ENCODE assay signal across 8 mouse cellular contexts in the genomic region with DNA sequence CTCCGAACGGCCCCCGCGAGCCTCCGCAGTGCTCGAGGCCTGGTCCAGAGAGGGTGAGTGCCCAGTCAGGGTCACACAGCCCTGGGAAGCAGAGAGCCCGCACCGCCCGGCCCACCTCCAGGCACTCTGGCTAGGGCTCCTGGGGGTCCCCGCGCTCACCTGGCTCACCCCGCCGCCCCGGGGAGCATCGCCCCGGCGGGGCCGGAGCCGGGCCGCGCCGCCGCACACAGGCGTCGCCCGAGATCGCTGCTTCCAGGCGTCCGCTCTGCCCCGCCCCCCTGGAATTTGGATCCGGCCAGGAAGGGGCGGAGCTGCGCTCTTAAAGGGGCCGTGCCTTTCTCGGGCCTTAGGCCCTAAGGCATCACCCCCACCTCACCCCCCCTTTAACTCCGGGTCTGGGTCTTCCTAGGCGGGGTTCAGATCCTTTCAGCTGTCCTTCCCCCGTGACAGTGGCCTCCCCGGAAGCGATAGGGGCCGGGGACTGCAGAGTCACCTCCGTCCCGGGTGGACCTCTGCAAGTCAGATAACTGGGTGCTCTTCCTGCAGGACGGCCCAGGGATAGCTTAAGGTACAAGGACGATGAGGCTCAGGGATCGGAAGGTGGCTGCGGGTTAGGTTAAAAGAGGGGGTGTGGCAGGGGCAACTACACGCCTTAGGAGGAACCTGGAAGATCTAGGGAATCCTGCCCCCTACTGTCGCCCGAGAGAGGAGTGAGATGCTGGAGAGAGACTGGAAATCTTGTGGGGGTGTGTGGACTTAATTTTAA. TPM values are rescaled to one million over a fixed set of nuclear protein-coding genes. Genes with fewer than 3 reads are reported as not detected.
A peak's percentile ranks its signal among the peaks of the same experiment; 100 is the strongest.
DNase-seq lines count a peak whose midpoint lies in the region; ATAC-seq lines count a peak whose summit lies in the region.

Gene Gas2l1 (minus strand): TSS at position 272 of the 766 bp plus-strand sequence.

- peaks cover 43% of the 10 kb centered on the region for H3K4me1 ChIP-seq in hindbrain, embryonic 12.5 days

- peaks cover 23% of the 10 kb centered on the region for H3K36me3 ChIP-seq in hindbrain, embryonic 12.5 days
- H3K36me3 ChIP-seq in macrophage (ENCODE audit: inconsistent target) = peaks cover 18% of the 10 kb centered on the region; the same call in 1 of the 2 replicates

- WGBS in hindbrain, embryonic 12.5 days = 1% methylated on average over 48 of the region's 50 CpGs
- 2% methylated on average over 48 of the region's 50 CpGs for WGBS in macrophage (ENCODE audit: missing documents)

- H3K27ac ChIP-seq in hindbrain, embryonic 12.5 days = no peak within 1 kb of the TSS; the same call in 1 of the 2 replicates
- peak within 1 kb of the TSS; percentile 81 for H3K27ac ChIP-seq in macrophage

- H3K4me2 ChIP-seq in hindbrain, embryonic 12.5 days (replicated peaks) = peak within 1 kb of the TSS; percentile 86

- peaks cover 47% of the 10 kb centered on the region for H3K27me3 ChIP-seq in hindbrain, embryonic 12.5 days

- peak within 1 kb of the TSS; percentile 76 for H3K9ac ChIP-seq in hindbrain, embryonic 12.5 days

- H3K79me2 ChIP-seq in macrophage (ENCODE audit: inconsistent target) = peaks cover 14% of the 10 kb centered on the region; the same call in 1 of the 2 replicates

- peak; percentile 96 for DNase-seq in ZHBTc4 (ENCODE audit: low read depth, low spot score)
- DNase-seq in cerebellum, postnatal 14 days = peak; percentile 90 to 92
- peak; percentile 67 to 79 for DNase-seq in frontal cortex, postnatal 14 days (ENCODE audit: low spot score in 2 of 2)
- DNase-seq in layer of hippocampus, postnatal 36 days = peak; percentile 84 to 88
- DNase-seq in right cerebral cortex, postnatal 10 days (ENCODE audit: low spot score in 2 of 2) = peak; percentile 91 to 93
- DNase-seq in urinary bladder, postnatal 4 days (ENCODE audit: low spot score in 2 of 2) = peak; percentile 83 to 90

- H3K4me3 ChIP-seq in hindbrain, embryonic 12.5 days = peak within 1 kb of the TSS; percentile 73
- peak within 1 kb of the TSS; percentile 52 for H3K4me3 ChIP-seq in macrophage (ENCODE audit: inconsistent target)

- no peaks in the 10 kb centered on the region for H3K9me3 ChIP-seq in hindbrain, embryonic 12.5 days (replicated peaks)

- peak; percentile 85 for ATAC-seq in hindbrain, embryonic 12.5 days (ENCODE audit: low FRiP score)

RNA-seq across cellular contexts. Expression of gene Gas2l1, which starts in this region (rescaled TPM):
- 39.4 and 41.0 TPM in 2 replicates for polyA plus RNA-seq in hindbrain, embryonic 12.5 days (2016; fragmentation: Nextera tagmentation; extraction: Ambion mirVana)
- total RNA-seq in layer of hippocampus, postnatal 36 days (2021) = 100 to 1,000 TPM in 1 of 2 experiments, 10 to 100 TPM in 1; 95.7 to 104 TPM
- 10 to 100 TPM; 15.3 to 70.4 (median 34.4) TPM for total RNA-seq in macrophage (2018; cell fraction: chromatin; rRNA removed)
- total RNA-seq in macrophage (2018; cell fraction: cytosol; rRNA removed) = 10 to 100 TPM; 18.0 to 48.6 (median 29.3) TPM
- 10 to 100 TPM; 14.6 to 55.5 (median 29.8) TPM for total RNA-seq in macrophage (2018; cell fraction: nucleus; rRNA removed)
- polyA plus RNA-seq in macrophage (2018) = 29.9 to 46.7 TPM (median 32.6 TPM) in 3 replicates
